In the genomic region with DNA sequence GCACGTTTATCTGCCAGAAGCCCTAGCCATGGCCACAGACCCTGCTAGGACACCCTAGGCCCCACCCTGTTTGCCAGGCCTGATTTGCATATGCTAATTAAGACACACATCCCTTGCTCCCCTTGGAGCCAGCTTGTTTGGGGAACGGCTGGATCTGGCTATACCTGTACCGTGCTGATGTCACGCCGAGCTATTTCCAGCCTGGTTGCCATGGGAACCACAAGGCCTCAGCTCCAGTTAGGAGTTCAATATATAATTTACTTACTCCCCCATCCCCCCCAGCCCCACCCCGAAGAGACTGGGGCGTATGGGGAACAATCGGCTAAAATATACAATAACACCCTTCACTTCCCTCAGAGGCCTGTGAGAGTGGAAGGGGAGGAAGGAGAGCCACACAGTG, we compare ENCODE assay signal across 13 mouse cellular contexts. TPM values are rescaled to one million over a fixed set of nuclear protein-coding genes. Genes with fewer than 3 reads are reported as not detected.
A peak's percentile ranks its signal among the peaks of the same experiment; 100 is the strongest.
DNase-seq lines count a peak whose midpoint lies in the region; ATAC-seq lines count a peak whose summit lies in the region.
"Had no signal": no experiment of that assay in that cellular context is flagged by ENCODE, and none has a peak within 500 bp of the region (broad histone marks: within the 10 kb centered on the region; RNA-seq: fewer than 3 reads in every experiment).

No protein-coding gene starts in this region.

- peak; percentile 66 for ATAC-seq in frontal cortex, adult (ENCODE audit: low TSS enrichment)
- ATAC-seq in CD4-positive, CD25-positive, alpha-beta regulatory T cell, adult 4 months = no peak
- ATAC-seq: liver, embryonic 12.5 days had no signal

- peak; percentile 83 for DNase-seq in layer of hippocampus, adult 9-11 months
- no peak for DNase-seq in layer of hippocampus, adult 18-20 months (ENCODE audit: low spot score in 2 of 2)
- DNase-seq in midbrain, embryonic 10.5 days (ENCODE audit: low spot score) = no peak
- DNase-seq in right cerebral cortex, postnatal 25 days = peak; percentile 82
- no peak for DNase-seq in layer of hippocampus, postnatal 10 days (ENCODE audit: low spot score in 2 of 2)
- no peak for DNase-seq in kidney, adult 9 months
- DNase-seq: heart, adult 18-20 months; kidney, adult 8-10 months had no signal

- H3K9me3 ChIP-seq in midbrain, embryonic 10.5 days (replicated peaks) = no peaks in the 10 kb centered on the region
- H3K9me3 ChIP-seq: liver, embryonic 12.5 days; megakaryocyte, embryonic 14.5 days had no signal

- H3K4me1 ChIP-seq in midbrain, embryonic 10.5 days = peaks cover 55% of the 10 kb centered on the region
- H3K4me1 ChIP-seq: liver, embryonic 12.5 days; megakaryocyte, embryonic 14.5 days had no signal

- 0 out of 2 replicates have a peak overlapping the region, but pooled peaks have one; percentile 4 for H3K27ac ChIP-seq in midbrain, embryonic 10.5 days (replicated peaks)
- H3K27ac ChIP-seq: liver, embryonic 12.5 days had no signal

- H3K4me3 ChIP-seq in midbrain, embryonic 10.5 days = no peak overlapping the region
- H3K4me3 ChIP-seq: erythroblast, embryonic 14.5 days; liver, embryonic 12.5 days; megakaryocyte, embryonic 14.5 days had no signal

- 74% methylated on average over 8 of the region's 8 CpGs for WGBS in midbrain, embryonic 10.5 days

- H3K36me3 ChIP-seq in midbrain, embryonic 10.5 days = no peaks in the 10 kb centered on the region
- H3K36me3 ChIP-seq: liver, embryonic 12.5 days had no signal

- H3K27me3 ChIP-seq in midbrain, embryonic 10.5 days (ENCODE audit: low read depth, poor library complexity, severe bottlenecking) = peaks cover 18% of the 10 kb centered on the region

RNA-seq across cellular contexts. Expression of gene Tcf20, which starts 45.9 kb away (rescaled TPM):
- 100 to 1,000 TPM; 238 to 241 TPM for total RNA-seq in layer of hippocampus, adult 18-20 months (2021)
- 7.5 and 8.4 TPM in 2 replicates for polyA plus RNA-seq in midbrain, embryonic 10.5 days (2016; fragmentation: Nextera tagmentation; extraction: Ambion mirVana)
- polyA plus RNA-seq in CD4-positive, CD25-positive, alpha-beta regulatory T cell, adult 4 months (2017; shearing (Covaris generic)) = 10 to 100 TPM; 15.9 to 19.7 TPM
- 100 to 1,000 TPM; 139 to 153 TPM for total RNA-seq in layer of hippocampus, postnatal 10 days (2021)

Comparison
In these comparisons a context has a peak if more than half of its experiments do, and no peak if none do; other contexts are left out.
1. DNase-seq: peak in layer of hippocampus, adult 9-11 months (single experiment) and right cerebral cortex, postnatal 25 days (single experiment); none in layer of hippocampus, adult 18-20 months (0 of 2), midbrain, embryonic 10.5 days (single experiment), layer of hippocampus, postnatal 10 days (0 of 2) and kidney, adult 9 months (single experiment).